Mouse (Mus musculus) frontal cortex, adult 2 months (tissue): ENCODE results near the gene Dct. TPM values are rescaled to one million over a fixed set of nuclear protein-coding genes. Genes with fewer than 3 reads are reported as not detected.

Experiments used
- DNase-seq, 2 experiments: peaks; one replicate each; pipeline ENCODE4 v3.0.0; 2022; ENCODE audit warnings: low spot score in 1 of 2; ENCODE audit errors: extremely low spot score in 1 of 2
- polyA plus RNA-seq: library from polyadenylated mRNA; depleted of rRNA; stranded (reverse); fragments of >200 nt; gene quantifications from 2 replicates; pipeline ENCODE4 v1.2.3, GENCODE M21; 2012; rRNA removed

The Dct gene
- polyA plus RNA-seq: 0.92 and 1.8 TPM in 2 replicates

GRCm38 (mm10) chr14:118051975-118052630 lies at the start of gene Dct:
TSS of gene Dct (minus strand) at chr14:118052244.
- peak in 1 of 2 experiments; percentile 6 for DNase-seq

GRCm38 (mm10) chr14:118101227-118101990 lies 49.4 kb upstream of the Dct start:
- DNase-seq: no peak

- DNase-seq: no peak
These were observed 46.2 kb upstream of the Dct start for GRCm38 (mm10) chr14:118098265-118098664.

- DNase-seq: peak in 1 of 2 experiments; percentile 22
These were observed 37.9 kb upstream of the Dct start for GRCm38 (mm10) chr14:118089806-118090392.

GRCm38 (mm10) chr14:118089215-118089805 lies 37.3 kb upstream of the Dct start:
- peak; percentile 80 to 95 for DNase-seq

GRCm38 (mm10) chr14:118088437-118089207 lies 36.6 kb upstream of the Dct start:
- DNase-seq: no peak

GRCm38 (mm10) chr14:118086271-118087035 lies 34.4 kb upstream of the Dct start:
- DNase-seq: no peak

GRCm38 (mm10) chr14:118083851-118084250 lies 31.8 kb upstream of the Dct start:
- no peak for DNase-seq

GRCm38 (mm10) chr14:118080606-118081005 lies 28.6 kb upstream of the Dct start:
- no peak for DNase-seq

- DNase-seq: no peak
These were observed 18.1 kb upstream of the Dct start for GRCm38 (mm10) chr14:118070100-118070499.

GRCm38 (mm10) chr14:118069439-118070079 lies 17.5 kb upstream of the Dct start:
- DNase-seq: no peak

GRCm38 (mm10) chr14:118061766-118062432 lies 9.9 kb upstream of the Dct start:
- DNase-seq: no peak

- no peak for DNase-seq
These were observed 6.5 kb upstream of the Dct start for GRCm38 (mm10) chr14:118058581-118058886.

- DNase-seq: no peak
These were observed 5.9 kb upstream of the Dct start for GRCm38 (mm10) chr14:118057696-118058580.

GRCm38 (mm10) chr14:118052770-118053169 lies 726 bp upstream of the Dct start:
- no peak for DNase-seq

GRCm38 (mm10) chr14:118051396-118051795 lies 648 bp downstream of the Dct start:
- no peak for DNase-seq

- DNase-seq: no peak
These were observed 1.1 kb downstream of the Dct start for GRCm38 (mm10) chr14:118050990-118051389.

- no peak for DNase-seq
These were observed 1.6 kb downstream of the Dct start for GRCm38 (mm10) chr14:118050431-118050830.
